Mouse (Mus musculus): ENCODE measurements around the gene Spock2. TPM values are rescaled to one million over a fixed set of nuclear protein-coding genes. Genes with fewer than 3 reads are reported as not detected.
"Not testable (repeated sequence)": the region's sequence is repeated elsewhere in the genome, so short reads cannot be mapped to it uniquely, and the experiment has no call there.

Gene Spock2
- polyA plus RNA-seq, 1 experiment from 2014 or later, result 0.09 TPM

DNA sequence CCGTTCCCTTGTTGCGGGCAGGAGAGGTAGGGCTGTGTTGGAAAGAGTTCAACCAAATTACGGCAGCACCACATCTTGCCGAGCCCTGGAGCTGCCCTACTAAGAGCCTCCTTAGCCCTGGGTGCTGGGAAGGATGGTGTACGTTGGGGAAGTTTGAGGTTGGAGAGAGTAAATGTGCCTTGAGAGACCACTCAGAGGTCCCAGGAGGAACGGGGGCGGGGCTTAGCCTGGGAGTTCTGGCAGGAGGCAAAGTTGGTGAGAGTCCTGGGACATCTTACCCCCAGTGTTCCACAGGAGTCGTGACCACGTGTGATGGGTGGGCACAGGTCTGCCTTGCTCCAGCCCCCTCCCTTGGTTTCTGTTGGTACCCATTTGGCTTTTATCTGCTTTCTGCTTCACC is 28.2 kb downstream of the Spock2 start:
- DNase-seq (no peak), ATAC-seq (no peak)
- no peak for TF ChIP-seq CTCF (IDR thresholded peaks at IDR 0.05; ENCODE audit: low read depth)
- TF ChIP-seq EP300 (IDR thresholded peaks at IDR 0.05; ENCODE audit: low read depth), result no peak
- Histone ChIP-seq H3K36me3 (replicated peaks; ENCODE audit: insufficient read depth, low read length) (no peaks in the 10 kb centered on the region), H3K9ac (replicated peaks) (no peak overlapping the region), H3K4me1 (ENCODE audit: insufficient read depth) (peaks cover 3% of the 10 kb centered on the region; the same call in 1 of the 2 replicates), H3K9me3 (ENCODE audit: low read length) (no peaks in the 10 kb centered on the region), H3K27me3 (ENCODE audit: insufficient read depth, low read length) (no peaks in the 10 kb centered on the region), H3K27ac (ENCODE audit: low read depth) (no peak overlapping the region), H3K4me2 (ENCODE audit: low read depth, low read length) (no peak overlapping the region), H3K4me3 (ENCODE audit: low read depth, low read length) (no peak overlapping the region)
- 56% methylated on average over 9 of the region's 9 CpGs for WGBS (ENCODE audit: insufficient replicate concordance)

- H3K27me3 ChIP-seq (ENCODE audit: insufficient read depth, low read length); DNase-seq; H3K27ac ChIP-seq (ENCODE audit: low read depth); H3K4me1 ChIP-seq (ENCODE audit: insufficient read depth); H3K9me3 ChIP-seq (ENCODE audit: low read length); H3K4me3 ChIP-seq (ENCODE audit: low read depth, low read length); ATAC-seq; H3K36me3 ChIP-seq (replicated peaks; ENCODE audit: insufficient read depth, low read length); H3K4me2 ChIP-seq (ENCODE audit: low read depth, low read length); H3K9ac ChIP-seq (replicated peaks): not testable (repeated sequence)
- 65% methylated on average over 1 of the region's 1 CpGs for WGBS (ENCODE audit: insufficient replicate concordance)
- TF ChIP-seq CTCF (IDR thresholded peaks at IDR 0.05; ENCODE audit: low read depth), result 0 out of 2 replicates have a peak, but pooled peaks have one; percentile 20
Observed at GRCm38 (mm10) chr10:60136010-60136409, 30.0 kb downstream of the Spock2 start.

- Histone ChIP-seq H3K9ac (replicated peaks) (no peak overlapping the region), H3K4me2 (ENCODE audit: low read depth, low read length) (no peak overlapping the region), H3K4me3 (ENCODE audit: low read depth, low read length) (no peak overlapping the region), H3K27me3 (ENCODE audit: insufficient read depth, low read length) (no peaks in the 10 kb centered on the region), H3K9me3 (ENCODE audit: low read length) (no peaks in the 10 kb centered on the region), H3K27ac (ENCODE audit: low read depth) (no peak overlapping the region), H3K4me1 (ENCODE audit: insufficient read depth) (peaks cover 3% of the 10 kb centered on the region; the same call in 1 of the 2 replicates), H3K36me3 (replicated peaks; ENCODE audit: insufficient read depth, low read length) (no peaks in the 10 kb centered on the region)
- no peak for DNase-seq
- TF ChIP-seq EP300 (IDR thresholded peaks at IDR 0.05; ENCODE audit: low read depth), result no peak
- TF ChIP-seq CTCF (IDR thresholded peaks at IDR 0.05; ENCODE audit: low read depth), result no peak
- ATAC-seq, result no peak
- WGBS (ENCODE audit: insufficient replicate concordance), result 59% methylated on average over 7 of the region's 7 CpGs
Observed at GRCm38 (mm10) chr10:60136935-60137334, 30.9 kb downstream of the Spock2 start.

GRCm38 (mm10) chr10:60138680-60139079 is 32.7 kb downstream of the Spock2 start:
- Histone ChIP-seq H3K9me3 (ENCODE audit: low read length) (no peaks in the 10 kb centered on the region), H3K4me3 (ENCODE audit: low read depth, low read length) (no peak overlapping the region), H3K27me3 (ENCODE audit: insufficient read depth, low read length) (no peaks in the 10 kb centered on the region), H3K36me3 (replicated peaks; ENCODE audit: insufficient read depth, low read length) (no peaks in the 10 kb centered on the region), H3K27ac (ENCODE audit: low read depth) (no peak overlapping the region), H3K4me2 (ENCODE audit: low read depth, low read length) (no peak overlapping the region), H3K9ac (replicated peaks) (no peak overlapping the region), H3K4me1 (ENCODE audit: insufficient read depth) (peaks cover 3% of the 10 kb centered on the region; the same call in 1 of the 2 replicates)
- DNase-seq, result no peak
- no peak for ATAC-seq
- no peak for TF ChIP-seq EP300 (IDR thresholded peaks at IDR 0.05; ENCODE audit: low read depth)
- WGBS (ENCODE audit: insufficient replicate concordance), result 69% methylated on average over 5 of the region's 5 CpGs

- Histone ChIP-seq H3K36me3 (replicated peaks; ENCODE audit: insufficient read depth, low read length) (no peaks in the 10 kb centered on the region), H3K9me3 (ENCODE audit: low read length) (no peaks in the 10 kb centered on the region), H3K27ac (ENCODE audit: low read depth) (no peak overlapping the region), H3K27me3 (ENCODE audit: insufficient read depth, low read length) (no peaks in the 10 kb centered on the region), H3K4me1 (ENCODE audit: insufficient read depth) (peaks cover 3% of the 10 kb centered on the region; the same call in 1 of the 2 replicates), H3K4me3 (ENCODE audit: low read depth, low read length) (no peak overlapping the region), H3K9ac (replicated peaks) (no peak overlapping the region), H3K4me2 (ENCODE audit: low read depth, low read length) (no peak overlapping the region)
- ATAC-seq (no peak), DNase-seq (no peak)
- 79% methylated on average over 4 of the region's 4 CpGs for WGBS (ENCODE audit: insufficient replicate concordance)
- TF ChIP-seq CTCF (IDR thresholded peaks at IDR 0.05; ENCODE audit: low read depth) (no peak), EP300 (IDR thresholded peaks at IDR 0.05; ENCODE audit: low read depth) (no peak)
Observed at GRCm38 (mm10) chr10:60140751-60141150, 34.7 kb downstream of the Spock2 start.

GRCm38 (mm10) chr10:60141656-60142160 is 35.7 kb downstream of the Spock2 start:
- TF ChIP-seq EP300 (IDR thresholded peaks at IDR 0.05; ENCODE audit: low read depth) (no peak), CTCF (IDR thresholded peaks at IDR 0.05; ENCODE audit: low read depth) (no peak)
- ATAC-seq, result no peak
- 86% methylated on average over 3 of the region's 3 CpGs for WGBS (ENCODE audit: insufficient replicate concordance)

DNA sequence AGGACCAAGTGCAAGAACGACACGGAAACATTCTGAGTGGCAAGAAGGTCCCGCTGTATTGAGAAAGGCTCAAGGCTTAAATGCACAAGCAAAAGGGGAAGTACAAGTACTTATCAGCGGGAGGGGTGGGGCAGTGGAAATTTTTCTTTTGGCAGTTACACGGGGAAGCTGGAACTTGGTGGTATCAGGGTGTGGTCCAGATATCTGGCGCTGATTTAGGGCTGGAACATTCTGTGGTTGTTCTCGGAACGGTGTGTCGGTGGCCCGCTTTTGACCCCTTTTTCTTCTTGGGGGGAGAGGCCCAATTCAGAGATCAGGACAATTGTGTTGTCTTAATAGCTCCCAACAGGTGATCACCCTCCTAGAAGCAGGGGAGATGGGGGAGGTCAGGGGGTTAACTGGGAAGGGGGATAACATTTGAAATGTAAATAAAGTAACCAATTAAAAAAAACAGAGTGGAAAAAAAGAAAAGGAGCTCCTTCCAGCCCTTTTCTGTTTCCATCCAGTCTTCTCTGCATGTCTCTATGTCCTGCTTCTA is 41.6 kb downstream of the Spock2 start:
- not testable (repeated sequence) for H3K4me1 ChIP-seq (ENCODE audit: insufficient read depth); H3K4me3 ChIP-seq (ENCODE audit: low read depth, low read length); H3K9me3 ChIP-seq (ENCODE audit: low read length); DNase-seq; H3K36me3 ChIP-seq (replicated peaks; ENCODE audit: insufficient read depth, low read length); ATAC-seq; H3K27ac ChIP-seq (ENCODE audit: low read depth); H3K27me3 ChIP-seq (ENCODE audit: insufficient read depth, low read length); H3K9ac ChIP-seq (replicated peaks); H3K4me2 ChIP-seq (ENCODE audit: low read depth, low read length)
- WGBS (ENCODE audit: insufficient replicate concordance), result 62% methylated on average over 10 of the region's 10 CpGs

More at GRCm38 (mm10) chr10:60141656-60142160, 35.7 kb downstream of the Spock2 start:
- DNase-seq, result no peak
- Histone ChIP-seq H3K27ac (ENCODE audit: low read depth) (no peak overlapping the region), H3K9ac (replicated peaks) (no peak overlapping the region), H3K4me3 (ENCODE audit: low read depth, low read length) (no peak overlapping the region), H3K9me3 (ENCODE audit: low read length) (no peaks in the 10 kb centered on the region), H3K36me3 (replicated peaks; ENCODE audit: insufficient read depth, low read length) (no peaks in the 10 kb centered on the region), H3K4me2 (ENCODE audit: low read depth, low read length) (no peak overlapping the region), H3K27me3 (ENCODE audit: insufficient read depth, low read length) (no peaks in the 10 kb centered on the region), H3K4me1 (ENCODE audit: insufficient read depth) (peaks cover 3% of the 10 kb centered on the region; the same call in 1 of the 2 replicates)
